Mouse (Mus musculus) heart, embryonic 10.5 days (tissue): ENCODE results near the gene Usp53. TPM values are rescaled to one million over a fixed set of nuclear protein-coding genes. Genes with fewer than 3 reads are reported as not detected.

Experiments used
- DNase-seq: peaks from one replicate; pipeline ENCODE4 v3.0.0-alpha.2; 2017; ENCODE audit warnings: low spot score
- H3K27ac ChIP-seq: fragments of 300-500 bp; sonication (generic); 2 replicates; pipeline ENCODE4 v1.5.1; 2016; ENCODE audit warnings: mild to moderate bottlenecking
- H3K27me3 ChIP-seq: fragments of 300-500 bp; sonication (generic); 2 replicates; pipeline ENCODE4 v1.6.1; 2016; ENCODE audit warnings: mild to moderate bottlenecking; ENCODE audit not compliant: poor library complexity, insufficient read depth, severe bottlenecking
- H3K36me3 ChIP-seq: fragments of 300-500 bp; sonication (generic); 2 replicates; pipeline ENCODE4 v1.6.1; 2016; ENCODE audit warnings: mild to moderate bottlenecking, moderate library complexity
- H3K4me1 ChIP-seq: fragments of 300-500 bp; sonication (generic); 2 replicates; pipeline ENCODE4 v1.6.1; 2016; ENCODE audit warnings: mild to moderate bottlenecking
- H3K4me3 ChIP-seq: fragments of 300-500 bp; sonication (generic); 2 replicates; pipeline ENCODE4 v1.5.1; 2016; ENCODE audit warnings: mild to moderate bottlenecking, moderate library complexity
- H3K9me3 ChIP-seq: fragments of 300-500 bp; sonication (generic); 2 replicates; pipeline ENCODE4 v1.6.1; 2016; ENCODE audit warnings: mild to moderate bottlenecking, moderate library complexity
- WGBS: fragments of 180-500 bp; shearing (Covaris S2); methylation state at CpG from one replicate; pipeline ENCODE4 v1.1.7; 2016; 5-methylcytosine and 5-hydroxymethylcytosine counted together
- polyA plus RNA-seq: library from polyadenylated mRNA; unstranded; fragments of >200 nt; fragmentation: Nextera tagmentation; extraction: Ambion mirVana; gene quantifications from 2 replicates; pipeline ENCODE4 v1.2.1, GENCODE M21; 2016

Usp53 gene
- polyA plus RNA-seq, 1 experiment from 2014 or later: 9.9 TPM

GRCm38 (mm10) chr3:122986386-122986785, 2.1 kb upstream of the Usp53 start:
- Histone ChIP-seq H3K4me3 (0 out of 2 replicates have a peak overlapping the region, but pooled peaks have one; percentile 2), H3K4me1 (peaks cover 27% of the 10 kb centered on the region), H3K36me3 (no peaks in the 10 kb centered on the region), H3K9me3 (no peaks in the 10 kb centered on the region), H3K27me3 (no peaks in the 10 kb centered on the region), H3K27ac (peak overlapping the region; percentile 100; the same call in 1 of the 2 replicates)
- no peak for DNase-seq
- 3% methylated on average over 1 of the region's 1 CpGs for WGBS

- Histone ChIP-seq H3K4me3 (peak overlapping the region; percentile 79), H3K27ac (peak overlapping the region; percentile 100), H3K9me3 (no peaks in the 10 kb centered on the region), H3K27me3 (no peaks in the 10 kb centered on the region), H3K4me1 (peaks cover 27% of the 10 kb centered on the region), H3K36me3 (no peaks in the 10 kb centered on the region)
- DNase-seq: no peak
- WGBS: 26% methylated on average over 13 of the region's 13 CpGs
These were observed 1.1 kb upstream of the Usp53 start for GRCm38 (mm10) chr3:122985183-122985944.

- no peaks in the 10 kb centered on the region for H3K27me3 ChIP-seq
- peaks cover 4% of the 10 kb centered on the region; the same call in 1 of the 2 replicates for H3K36me3 ChIP-seq
- H3K4me1 ChIP-seq: peaks cover 22% of the 10 kb centered on the region
- no peaks in the 10 kb centered on the region for H3K9me3 ChIP-seq
- peak overlapping the region; percentile 79 for H3K4me3 ChIP-seq
- peak overlapping the region; percentile 100 for H3K27ac ChIP-seq
- DNase-seq: no peak
- WGBS: under 1% methylated on average over 30 of the region's 30 CpGs
These were observed 461 bp downstream of the Usp53 start for GRCm38 (mm10) chr3:122983849-122984248.

GRCm38 (mm10) chr3:122975964-122976363, 8.3 kb downstream of the Usp53 start:
- Histone ChIP-seq H3K27ac (0 out of 2 replicates have a peak overlapping the region, but pooled peaks have one; percentile 11), H3K4me1 (peaks cover 11% of the 10 kb centered on the region; the same call in 1 of the 2 replicates), H3K27me3 (no peaks in the 10 kb centered on the region), H3K4me3 (no peak overlapping the region), H3K9me3 (no peaks in the 10 kb centered on the region), H3K36me3 (peaks cover 9% of the 10 kb centered on the region; the same call in 1 of the 2 replicates)
- 88% methylated on average over 1 of the region's 1 CpGs for WGBS
- DNase-seq: no peak

GRCm38 (mm10) chr3:122975363-122975762, 8.9 kb downstream of the Usp53 start:
- Histone ChIP-seq H3K4me3 (no peak overlapping the region), H3K27me3 (no peaks in the 10 kb centered on the region), H3K36me3 (peaks cover 9% of the 10 kb centered on the region; the same call in 1 of the 2 replicates), H3K9me3 (no peaks in the 10 kb centered on the region), H3K27ac (no peak overlapping the region), H3K4me1 (peaks cover 11% of the 10 kb centered on the region; the same call in 1 of the 2 replicates)
- whole genome bisulfite sequencing: 78% methylated on average over 4 of the region's 4 CpGs
- no peak for DNase-seq

- DNase-seq: no peak
- Histone ChIP-seq H3K27ac (no peak overlapping the region), H3K27me3 (no peaks in the 10 kb centered on the region), H3K4me1 (peaks cover 11% of the 10 kb centered on the region; the same call in 1 of the 2 replicates), H3K36me3 (peaks cover 9% of the 10 kb centered on the region; the same call in 1 of the 2 replicates), H3K9me3 (no peaks in the 10 kb centered on the region), H3K4me3 (no peak overlapping the region)
- 83% methylated on average over 3 of the region's 3 CpGs for WGBS
These were observed 9.5 kb downstream of the Usp53 start for GRCm38 (mm10) chr3:122974833-122975232.

- H3K9me3 ChIP-seq: no peaks in the 10 kb centered on the region
- WGBS: 72% methylated on average over 3 of the region's 3 CpGs
- DNase-seq: no peak
These were observed 12.0 kb downstream of the Usp53 start for GRCm38 (mm10) chr3:122972126-122972822.

GRCm38 (mm10) chr3:122968391-122968790, 15.9 kb downstream of the Usp53 start:
- Histone ChIP-seq H3K27ac (no peak overlapping the region), H3K4me1 (0 out of 2 replicates have a peak, but pooled peaks cover under 1% of the 10 kb centered on the region), H3K4me3 (no peak overlapping the region), H3K9me3 (no peaks in the 10 kb centered on the region), H3K36me3 (peaks cover 10% of the 10 kb centered on the region), H3K27me3 (no peaks in the 10 kb centered on the region)
- DNase-seq: no peak
- 90% methylated on average over 9 of the region's 9 CpGs for WGBS

More at GRCm38 (mm10) chr3:122972126-122972822, 12.0 kb downstream of the Usp53 start:
- no peak overlapping the region for H3K27ac ChIP-seq
- no peak overlapping the region for H3K4me3 ChIP-seq
- no peaks in the 10 kb centered on the region for H3K27me3 ChIP-seq
- H3K36me3 ChIP-seq: peaks cover 8% of the 10 kb centered on the region
- H3K4me1 ChIP-seq: peaks cover 11% of the 10 kb centered on the region; the same call in 1 of the 2 replicates

- no peak for DNase-seq
- WGBS: 87% methylated on average over 5 of the region's 5 CpGs
- H3K4me1 ChIP-seq: no peaks in the 10 kb centered on the region
These were observed 20.0 kb downstream of the Usp53 start for GRCm38 (mm10) chr3:122964301-122964700.

GRCm38 (mm10) chr3:122950129-122950528, 34.2 kb downstream of the Usp53 start:
- H3K4me1 ChIP-seq: no peaks in the 10 kb centered on the region
- H3K36me3 ChIP-seq: peaks cover 28% of the 10 kb centered on the region
- WGBS: 71% methylated on average over 2 of the region's 2 CpGs
- H3K27me3 ChIP-seq: no peaks in the 10 kb centered on the region
- H3K9me3 ChIP-seq: no peaks in the 10 kb centered on the region
- no peak overlapping the region for H3K27ac ChIP-seq
- no peak for DNase-seq
- H3K4me3 ChIP-seq: no peak overlapping the region

More at GRCm38 (mm10) chr3:122964301-122964700, 20.0 kb downstream of the Usp53 start:
- Histone ChIP-seq H3K4me3 (no peak overlapping the region), H3K27ac (no peak overlapping the region), H3K9me3 (no peaks in the 10 kb centered on the region), H3K36me3 (peaks cover 26% of the 10 kb centered on the region), H3K27me3 (no peaks in the 10 kb centered on the region)

- Histone ChIP-seq H3K4me3 (no peak overlapping the region), H3K27ac (no peak overlapping the region), H3K36me3 (peaks cover 4% of the 10 kb centered on the region; the same call in 1 of the 2 replicates), H3K9me3 (no peaks in the 10 kb centered on the region), H3K27me3 (no peaks in the 10 kb centered on the region), H3K4me1 (peaks cover 7% of the 10 kb centered on the region)
- DNase-seq: no peak
- 73% methylated on average over 6 of the region's 6 CpGs for WGBS
These were observed 40.9 kb downstream of the Usp53 start for GRCm38 (mm10) chr3:122943387-122943890.

- Histone ChIP-seq H3K4me3 (no peak overlapping the region), H3K9me3 (no peaks in the 10 kb centered on the region), H3K27me3 (no peaks in the 10 kb centered on the region), H3K27ac (no peak overlapping the region), H3K4me1 (peaks cover 7% of the 10 kb centered on the region), H3K36me3 (peaks cover 10% of the 10 kb centered on the region; the same call in 1 of the 2 replicates)
- WGBS: 76% methylated on average over 2 of the region's 2 CpGs
- DNase-seq: no peak
These were observed 45.1 kb downstream of the Usp53 start for GRCm38 (mm10) chr3:122939215-122939614.
